Mouse (Mus musculus) testis, postnatal 14 days (tissue): ENCODE measurements around the gene Camk2n1.
A peak's percentile ranks its signal among the peaks of the same experiment; 100 is the strongest.
"Not testable (repeated sequence)": the region's sequence is repeated elsewhere in the genome, so short reads cannot be mapped to it uniquely, and the experiment has no call there.

Experiments
- DNase-seq: peaks from one replicate; pipeline ENCODE4 v3.0.0; 2021; ENCODE audit warnings: low spot score

The Camk2n1 gene

GRCm38 (mm10) chr4:138453753-138454570, at the start of gene Camk2n1:
Gene Camk2n1, plus strand, starts transcription at chr4:138454314.
- DNase-seq, result peak; percentile 76

GRCm38 (mm10) chr4:138404806-138405205, 49.3 kb upstream of the Camk2n1 start:
- DNase-seq, result peak; percentile 39

- DNase-seq, result no peak
Measured at GRCm38 (mm10) chr4:138407479-138408194, 46.5 kb upstream of the Camk2n1 start.

- no peak for DNase-seq
Measured at GRCm38 (mm10) chr4:138411011-138411410, 43.1 kb upstream of the Camk2n1 start.

GRCm38 (mm10) chr4:138411504-138412121, 42.5 kb upstream of the Camk2n1 start:
- no peak for DNase-seq

GRCm38 (mm10) chr4:138414725-138415124, 39.4 kb upstream of the Camk2n1 start:
- no peak for DNase-seq

- DNase-seq, result no peak
Measured at GRCm38 (mm10) chr4:138415991-138416390, 38.1 kb upstream of the Camk2n1 start.

- no peak for DNase-seq
Measured at GRCm38 (mm10) chr4:138416414-138416813, 37.7 kb upstream of the Camk2n1 start.

- DNase-seq, result no peak
Measured at GRCm38 (mm10) chr4:138417882-138418281, 36.2 kb upstream of the Camk2n1 start.

GRCm38 (mm10) chr4:138418340-138418957, 35.7 kb upstream of the Camk2n1 start:
- DNase-seq, result no peak

- no peak for DNase-seq
Measured at GRCm38 (mm10) chr4:138425028-138425427, 29.1 kb upstream of the Camk2n1 start.

GRCm38 (mm10) chr4:138425604-138426003, 28.5 kb upstream of the Camk2n1 start:
- not testable (repeated sequence) for DNase-seq

- DNase-seq, result peak; percentile 57
Measured at GRCm38 (mm10) chr4:138426778-138427705, 27.1 kb upstream of the Camk2n1 start.

- no peak for DNase-seq
Measured at GRCm38 (mm10) chr4:138429778-138430177, 24.3 kb upstream of the Camk2n1 start.

- DNase-seq, result no peak
Measured at GRCm38 (mm10) chr4:138431340-138431739, 22.8 kb upstream of the Camk2n1 start.

- DNase-seq, result peak; percentile 97
Measured at GRCm38 (mm10) chr4:138434347-138435316, 19.5 kb upstream of the Camk2n1 start, which contains the start of gene Mul1. Gene Mul1, plus strand, starts transcription at chr4:138434671.

GRCm38 (mm10) chr4:138440062-138440461, 14.1 kb upstream of the Camk2n1 start:
- no peak for DNase-seq

- DNase-seq, result no peak
Measured at GRCm38 (mm10) chr4:138444941-138445340, 9.2 kb upstream of the Camk2n1 start.

- DNase-seq, result no peak
Measured at GRCm38 (mm10) chr4:138446981-138447380, 7.1 kb upstream of the Camk2n1 start.

GRCm38 (mm10) chr4:138447387-138447786, 6.7 kb upstream of the Camk2n1 start:
- peak; percentile 86 for DNase-seq
